Mouse (Mus musculus) forebrain, embryonic 11.5 days (tissue): Measurements from ENCODE around the gene Ang6. TPM values are rescaled to one million over a fixed set of nuclear protein-coding genes. Genes with fewer than 3 reads are reported as not detected.
A peak's percentile ranks its signal among the peaks of the same experiment; 100 is the strongest.
"Not testable (repeated sequence)": the region's sequence is repeated elsewhere in the genome, so short reads cannot be mapped to it uniquely, and the experiment has no call there.

Experiments used
- ATAC-seq: fragments of 200-750 bp; cut with Nextera tagmentation; replicated peaks from 2 replicates; pipeline ENCODE4 v1.8.0; 2017; ENCODE audit warnings: moderate TSS enrichment; ENCODE audit not compliant: low FRiP score
- DNase-seq: peaks from one replicate; pipeline ENCODE4 v3.0.0-alpha.2; 2017; ENCODE audit warnings: low spot score
- H3K27ac ChIP-seq: fragments of 300-500 bp; sonication (generic); 2 replicates; pipeline ENCODE4 v1.5.1; 2014; ENCODE audit warnings: low read depth, low read length
- H3K27me3 ChIP-seq: fragments of 300-500 bp; sonication (generic); 2 replicates; pipeline ENCODE4 v1.6.1; 2014; ENCODE audit warnings: mild to moderate bottlenecking, low read length, mixed read lengths; ENCODE audit not compliant: control insufficient read depth, insufficient read depth
- H3K36me3 ChIP-seq: fragments of 300-500 bp; sonication (generic); 2 replicates; pipeline ENCODE4 v1.6.1; 2014; ENCODE audit warnings: mild to moderate bottlenecking, low read length, moderate library complexity, mixed read lengths; ENCODE audit not compliant: control insufficient read depth, insufficient read depth
- H3K4me1 ChIP-seq: fragments of 300-500 bp; sonication (generic); replicated peaks from 2 replicates; pipeline ENCODE4 v1.6.1; 2014; ENCODE audit warnings: low read length, mixed read lengths; ENCODE audit not compliant: control insufficient read depth, insufficient read depth
- H3K4me2 ChIP-seq: fragments of 300-500 bp; sonication (generic); 2 replicates; pipeline ENCODE4 v1.6.1; 2014; ENCODE audit warnings: low read depth, mild to moderate bottlenecking, low read length, moderate library complexity, mixed read lengths; ENCODE audit not compliant: severe bottlenecking
- H3K4me3 ChIP-seq: fragments of 300-500 bp; sonication (generic); 2 replicates; pipeline ENCODE4 v1.5.1; 2014; ENCODE audit warnings: low read depth, low read length
- H3K9ac ChIP-seq: fragments of 300-500 bp; sonication (generic); 2 replicates; pipeline ENCODE4 v1.6.1; 2014; ENCODE audit warnings: low read length
- H3K9me3 ChIP-seq: fragments of 300-500 bp; sonication (generic); 2 replicates; pipeline ENCODE4 v1.6.1; 2016; ENCODE audit warnings: low read length, mixed read lengths; ENCODE audit not compliant: control insufficient read depth
- WGBS: fragments of 180-500 bp; shearing (Covaris S2); extraction: QIAGEN DNeasy Blood & Tissue Kit; methylation state at CpG from one replicate; pipeline ENCODE4 v1.1.7; 2014; 5-methylcytosine and 5-hydroxymethylcytosine counted together
- polyA plus RNA-seq: library from polyadenylated mRNA; unstranded; fragments of >200 nt; fragmentation: Nextera tagmentation; extraction: Ambion mirVana; gene quantifications from 2 replicates; pipeline ENCODE4 v1.2.1, GENCODE M21; 2014

Gene Ang6
- not detected in 2 replicates for polyA plus RNA-seq

- Histone ChIP-seq H3K36me3 (no peaks in the 10 kb centered on the region), H3K27me3 (no peaks in the 10 kb centered on the region), H3K4me1 (no peaks in the 10 kb centered on the region), H3K9ac (no peak within 1 kb of the TSS), H3K27ac (no peak within 1 kb of the TSS), H3K4me3 (no peak within 1 kb of the TSS), H3K9me3 (no peaks in the 10 kb centered on the region), H3K4me2 (no peak within 1 kb of the TSS)
- DNase-seq (no peak), ATAC-seq (no peak)
- 78% methylated on average over 1 of the region's 1 CpGs for WGBS
These were observed at the start of gene Ang6 for GRCm38 (mm10) chr14:44002169-44002568. Ang6 (minus strand) TSS chr14:44002269.

- not testable (repeated sequence) for H3K9me3 ChIP-seq, H3K4me3 ChIP-seq, H3K36me3 ChIP-seq, H3K9ac ChIP-seq, H3K27ac ChIP-seq, H3K27me3 ChIP-seq, H3K4me1 ChIP-seq, ATAC-seq, H3K4me2 ChIP-seq
- WGBS = 82% methylated on average over 2 of the region's 2 CpGs
- DNase-seq = peak; percentile 9
These were observed 44.5 kb upstream of the Ang6 start for GRCm38 (mm10) chr14:44046567-44046966.

- not testable (repeated sequence) for H3K27ac ChIP-seq, H3K4me2 ChIP-seq, H3K27me3 ChIP-seq, H3K9me3 ChIP-seq, H3K9ac ChIP-seq, H3K36me3 ChIP-seq, ATAC-seq, H3K4me1 ChIP-seq, DNase-seq, H3K4me3 ChIP-seq
- WGBS = 100% methylated on average over 1 of the region's 3 CpGs
These were observed 29.8 kb upstream of the Ang6 start for GRCm38 (mm10) chr14:44031828-44032227.

GRCm38 (mm10) chr14:44009686-44010085, 7.6 kb upstream of the Ang6 start:
- not testable (repeated sequence) for DNase-seq

GRCm38 (mm10) chr14:44008021-44008420, 6.0 kb upstream of the Ang6 start:
- H3K36me3 ChIP-seq, H3K4me3 ChIP-seq, H3K4me1 ChIP-seq, H3K4me2 ChIP-seq, H3K27me3 ChIP-seq, H3K27ac ChIP-seq, ATAC-seq, DNase-seq, H3K9me3 ChIP-seq, H3K9ac ChIP-seq: not testable (repeated sequence)
- no CpG with 5 or more reads among the region's 1 CpGs for WGBS

More at GRCm38 (mm10) chr14:44009686-44010085, 7.6 kb upstream of the Ang6 start:
- not testable (repeated sequence) for ATAC-seq, H3K4me1 ChIP-seq, H3K36me3 ChIP-seq, H3K9ac ChIP-seq, H3K4me3 ChIP-seq, H3K27ac ChIP-seq, H3K9me3 ChIP-seq, H3K4me2 ChIP-seq, H3K27me3 ChIP-seq
- 71% methylated on average over 2 of the region's 2 CpGs for WGBS

GRCm38 (mm10) chr14:44001600-44001999, 469 bp downstream of the Ang6 start:
- WGBS = 91% methylated on average over 3 of the region's 3 CpGs
- H3K4me1 ChIP-seq = no peaks in the 10 kb centered on the region
- H3K9me3 ChIP-seq = no peaks in the 10 kb centered on the region
- no peaks in the 10 kb centered on the region for H3K36me3 ChIP-seq
- DNase-seq (no peak), ATAC-seq (no peak)
- H3K27ac ChIP-seq = no peak overlapping the region
- H3K4me2 ChIP-seq = no peak overlapping the region
- no peak overlapping the region for H3K4me3 ChIP-seq
- no peak overlapping the region for H3K9ac ChIP-seq
- H3K27me3 ChIP-seq = no peaks in the 10 kb centered on the region

- not testable (repeated sequence) for ATAC-seq, H3K36me3 ChIP-seq, H3K4me1 ChIP-seq, H3K27me3 ChIP-seq, H3K9ac ChIP-seq, H3K4me2 ChIP-seq, H3K4me3 ChIP-seq, H3K27ac ChIP-seq, H3K9me3 ChIP-seq, DNase-seq
- WGBS = 82% methylated on average over 2 of the region's 2 CpGs
These were observed 3.5 kb downstream of the Ang6 start for GRCm38 (mm10) chr14:43998455-43999000.

GRCm38 (mm10) chr14:43987404-43987803, 14.7 kb downstream of the Ang6 start:
- H3K4me3 ChIP-seq, H3K9me3 ChIP-seq, H3K27me3 ChIP-seq, H3K27ac ChIP-seq, H3K36me3 ChIP-seq, H3K4me2 ChIP-seq, H3K9ac ChIP-seq, H3K4me1 ChIP-seq: not testable (repeated sequence)
- WGBS = 16% methylated on average over 5 of the region's 5 CpGs
- DNase-seq (peak; percentile 83), ATAC-seq (peak; percentile 68)

- no peak overlapping the region for H3K9ac ChIP-seq
- no peak for DNase-seq
- H3K4me3 ChIP-seq = no peak overlapping the region
- H3K4me2 ChIP-seq = no peak overlapping the region
- no peak for ATAC-seq
- no peaks in the 10 kb centered on the region for H3K9me3 ChIP-seq
- H3K4me1 ChIP-seq = no peaks in the 10 kb centered on the region
- H3K36me3 ChIP-seq = no peaks in the 10 kb centered on the region
- H3K27me3 ChIP-seq = no peaks in the 10 kb centered on the region
- WGBS = 83% methylated on average over 2 of the region's 2 CpGs
- H3K27ac ChIP-seq = no peak overlapping the region
These were observed 15.9 kb downstream of the Ang6 start for GRCm38 (mm10) chr14:43986147-43986546.
